Mouse (Mus musculus) neural tube, embryonic 15.5 days (tissue): ENCODE results near the gene Get4. TPM values are rescaled to one million over a fixed set of nuclear protein-coding genes. Genes with fewer than 3 reads are reported as not detected.

Source experiments
- ATAC-seq: fragments of 200-750 bp; cut with Nextera tagmentation; 2 replicates; pipeline ENCODE4 v1.8.0; 2017; ENCODE audit warnings: mild to moderate bottlenecking, moderate TSS enrichment, moderate library complexity; ENCODE audit not compliant: low FRiP score
- H3K27ac ChIP-seq: fragments of 300-500 bp; sonication (generic); replicated peaks from 2 replicates; pipeline ENCODE4 v1.5.1; 2015; ENCODE audit warnings: mild to moderate bottlenecking, inconsistent platforms
- H3K27me3 ChIP-seq: fragments of 300-500 bp; sonication (generic); replicated peaks from 2 replicates; pipeline ENCODE4 v1.6.1; 2015; ENCODE audit warnings: inconsistent platforms
- H3K36me3 ChIP-seq: fragments of 300-500 bp; sonication (generic); 2 replicates; pipeline ENCODE4 v1.6.1; 2015; ENCODE audit warnings: inconsistent platforms
- H3K4me1 ChIP-seq: fragments of 300-500 bp; sonication (generic); 2 replicates; pipeline ENCODE4 v1.6.1; 2015; ENCODE audit warnings: inconsistent platforms
- H3K4me2 ChIP-seq: fragments of 300-500 bp; sonication (generic); 2 replicates; pipeline ENCODE4 v1.6.1; 2015; ENCODE audit warnings: inconsistent platforms, mild to moderate bottlenecking, moderate library complexity
- H3K4me3 ChIP-seq: fragments of 300-500 bp; sonication (generic); replicated peaks from 2 replicates; pipeline ENCODE4 v1.5.1; 2015; ENCODE audit warnings: mild to moderate bottlenecking, inconsistent platforms
- H3K9ac ChIP-seq: fragments of 300-500 bp; sonication (generic); replicated peaks from 2 replicates; pipeline ENCODE4 v1.6.1; 2015; ENCODE audit warnings: mild to moderate bottlenecking, inconsistent platforms
- H3K9me3 ChIP-seq: fragments of 300-500 bp; sonication (generic); replicated peaks from 2 replicates; pipeline ENCODE4 v1.6.1; 2016; ENCODE audit warnings: inconsistent platforms
- WGBS: fragments of 180-500 bp; shearing (Covaris S2); methylation state at CpG from one replicate; pipeline ENCODE4 v1.1.7; 2015; ENCODE audit warnings: mixed read lengths; 5-methylcytosine and 5-hydroxymethylcytosine counted together
- polyA plus RNA-seq: library from polyadenylated mRNA; unstranded; fragments of >200 nt; fragmentation: Nextera tagmentation; extraction: Ambion mirVana; gene quantifications from 2 replicates; pipeline ENCODE4 v1.2.1, GENCODE M21; 2015

Get4 gene
- polyA plus RNA-seq, 1 experiment from 2014 or later = 119 TPM

DNA sequence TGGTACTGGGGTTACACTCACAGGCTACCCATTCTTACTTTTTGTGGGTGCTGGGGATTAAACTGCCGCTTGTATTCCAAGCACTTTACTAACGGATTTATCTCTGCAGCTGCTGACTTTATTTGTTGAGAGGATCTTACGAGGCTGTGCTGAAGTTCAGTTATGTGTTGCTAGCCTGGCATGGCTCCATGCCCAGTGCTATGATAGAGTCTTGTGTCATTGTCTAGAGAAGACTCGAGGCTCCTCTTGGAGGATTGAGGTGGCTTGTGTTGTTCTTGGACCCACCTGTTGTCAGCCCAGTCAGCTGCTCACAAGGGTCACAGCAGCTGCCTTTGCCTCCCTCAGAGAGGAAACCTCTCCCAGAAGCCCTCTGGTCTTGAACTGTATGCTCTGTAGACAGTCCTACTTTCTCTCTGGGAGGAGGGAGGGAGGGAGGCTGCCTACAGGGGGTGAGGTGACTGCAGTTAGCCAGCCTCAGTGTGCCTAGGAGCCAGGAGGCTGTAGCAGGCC, 32.1 kb upstream of the Get4 start:
- peaks cover 63% of the 10 kb centered on the region for H3K36me3 ChIP-seq
- WGBS = 91% methylated on average over 4 of the region's 4 CpGs
- no peak overlapping the region for H3K9ac ChIP-seq
- H3K27me3 ChIP-seq = no peaks in the 10 kb centered on the region
- ATAC-seq = no peak
- H3K4me2 ChIP-seq = no peak overlapping the region
- H3K4me3 ChIP-seq = no peak overlapping the region
- H3K4me1 ChIP-seq = no peaks in the 10 kb centered on the region
- H3K27ac ChIP-seq = no peak overlapping the region
- H3K9me3 ChIP-seq = no peaks in the 10 kb centered on the region

DNA sequence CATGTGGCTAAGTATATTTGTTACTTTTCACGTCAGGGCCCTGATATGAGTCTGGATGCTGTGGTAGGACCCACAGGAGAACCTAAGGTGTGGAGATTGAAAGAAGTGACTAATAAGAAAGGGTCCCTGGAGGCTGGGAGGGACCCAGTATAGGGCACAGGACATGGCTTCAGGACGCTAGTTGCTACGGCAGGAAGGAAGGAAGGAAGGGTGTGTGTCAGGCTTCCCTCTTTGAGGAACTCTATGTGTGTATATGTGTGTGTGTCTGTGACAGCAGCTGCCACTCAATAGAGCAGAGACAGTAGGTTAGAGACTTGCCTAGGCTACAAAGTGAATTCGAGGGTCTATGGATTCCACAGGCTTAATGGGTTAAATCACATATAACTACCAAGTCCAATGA, 31.5 kb upstream of the Get4 start:
- no peaks in the 10 kb centered on the region for H3K4me1 ChIP-seq
- peaks cover 64% of the 10 kb centered on the region for H3K36me3 ChIP-seq
- H3K9me3 ChIP-seq = no peaks in the 10 kb centered on the region
- H3K4me2 ChIP-seq = no peak overlapping the region
- H3K27ac ChIP-seq = no peak overlapping the region
- WGBS = 90% methylated on average over 4 of the region's 4 CpGs
- ATAC-seq = no peak
- H3K27me3 ChIP-seq = no peaks in the 10 kb centered on the region
- no peak overlapping the region for H3K9ac ChIP-seq
- H3K4me3 ChIP-seq = no peak overlapping the region

DNA sequence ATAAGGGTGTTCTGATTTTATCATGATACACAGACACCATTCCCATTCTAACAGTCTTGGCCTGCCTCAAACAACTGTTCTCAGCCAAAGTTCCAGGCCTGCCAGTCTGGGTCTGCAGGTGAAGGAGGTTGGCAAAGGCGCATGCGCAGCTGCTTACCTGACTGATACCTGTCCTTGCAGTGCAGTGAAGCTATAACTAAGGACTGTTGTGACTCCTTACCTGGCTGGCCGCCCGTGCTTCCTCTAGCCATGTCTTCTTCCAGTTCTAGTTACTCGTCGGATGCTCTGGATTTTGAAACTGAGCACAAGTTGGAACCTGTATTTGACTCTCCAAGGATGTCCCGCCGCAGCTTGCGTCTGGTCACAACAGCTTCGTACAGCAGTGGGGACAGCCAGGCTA, 28.8 kb upstream of the Get4 start:
- peaks cover 73% of the 10 kb centered on the region for H3K36me3 ChIP-seq
- H3K27me3 ChIP-seq = no peaks in the 10 kb centered on the region
- no peak overlapping the region for H3K27ac ChIP-seq
- 96% methylated on average over 10 of the region's 10 CpGs for WGBS
- no peak for ATAC-seq
- no peak overlapping the region for H3K4me3 ChIP-seq
- no peaks in the 10 kb centered on the region for H3K9me3 ChIP-seq
- H3K4me2 ChIP-seq = no peak overlapping the region
- no peaks in the 10 kb centered on the region for H3K4me1 ChIP-seq
- H3K9ac ChIP-seq = no peak overlapping the region

DNA sequence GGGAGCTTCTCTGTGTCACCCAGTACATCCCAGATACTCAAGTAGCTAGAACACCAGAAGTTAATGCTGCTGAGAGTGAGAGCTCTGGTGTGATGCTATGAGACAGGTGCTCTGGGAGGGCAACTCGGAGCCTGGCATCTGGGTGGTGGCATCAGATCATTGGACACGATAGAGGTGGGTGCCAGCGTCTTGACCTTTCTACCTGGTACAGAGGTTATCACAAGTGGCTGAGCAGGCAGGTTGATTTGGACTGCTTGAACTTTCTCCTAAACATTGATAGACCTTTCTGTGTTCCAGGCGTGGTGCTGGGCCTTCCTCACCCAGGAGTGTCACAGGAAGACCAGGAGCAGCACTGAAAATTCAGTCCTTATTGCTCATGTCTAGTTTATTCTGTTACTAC, 24.9 kb upstream of the Get4 start:
- Histone ChIP-seq H3K4me3 (no peak overlapping the region), H3K27me3 (no peaks in the 10 kb centered on the region), H3K36me3 (peaks cover 91% of the 10 kb centered on the region), H3K9me3 (no peaks in the 10 kb centered on the region), H3K9ac (no peak overlapping the region), H3K4me1 (no peaks in the 10 kb centered on the region), H3K4me2 (no peak overlapping the region), H3K27ac (no peak overlapping the region)
- ATAC-seq = no peak
- WGBS = 90% methylated on average over 4 of the region's 4 CpGs

DNA sequence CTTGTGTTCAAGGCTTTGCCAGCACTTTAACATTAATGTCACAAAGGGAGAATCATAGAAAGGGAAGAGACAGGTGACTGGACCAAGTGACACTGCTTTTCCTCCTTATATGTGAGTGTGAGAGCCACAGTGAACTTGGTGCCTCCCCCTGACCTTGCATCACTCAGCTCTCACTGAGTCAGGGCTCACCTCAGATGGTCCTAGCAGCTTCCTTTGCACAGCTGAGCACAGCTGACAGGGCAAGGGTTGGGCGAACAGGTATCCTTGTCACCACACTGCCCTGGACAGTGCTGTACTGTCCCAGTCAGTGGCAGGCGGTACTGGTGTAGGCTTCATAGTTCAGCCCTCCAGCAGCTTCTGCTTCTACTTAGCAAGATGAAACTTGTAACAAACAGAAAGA, 24.5 kb upstream of the Get4 start:
- no peak overlapping the region for H3K4me2 ChIP-seq
- no peaks in the 10 kb centered on the region for H3K4me1 ChIP-seq
- no peaks in the 10 kb centered on the region for H3K9me3 ChIP-seq
- no peak overlapping the region for H3K9ac ChIP-seq
- no peak for ATAC-seq
- WGBS = 98% methylated on average over 2 of the region's 2 CpGs
- H3K27me3 ChIP-seq = no peaks in the 10 kb centered on the region
- peaks cover 92% of the 10 kb centered on the region for H3K36me3 ChIP-seq
- H3K4me3 ChIP-seq = no peak overlapping the region
- no peak overlapping the region for H3K27ac ChIP-seq

DNA sequence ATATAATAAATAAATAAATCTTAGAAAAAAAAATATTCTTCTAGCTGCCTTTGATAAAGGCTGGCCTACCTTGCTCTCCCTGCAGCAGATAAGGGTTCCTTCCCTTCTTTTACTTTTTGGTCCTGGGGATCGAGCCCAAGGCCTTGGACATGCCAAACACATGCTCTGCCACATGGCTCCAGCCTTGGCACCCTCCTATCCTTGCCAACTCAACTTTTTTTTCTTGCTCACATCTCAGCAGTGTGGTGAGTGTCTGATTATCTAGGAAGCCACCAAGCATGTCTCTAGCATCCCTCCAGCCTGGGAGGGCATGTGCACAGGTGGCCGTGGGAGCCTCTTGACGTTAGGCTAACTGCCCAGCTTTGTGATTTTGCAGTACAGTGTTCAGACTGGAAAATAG, 23.8 kb upstream of the Get4 start:
- WGBS = 96% methylated on average over 3 of the region's 3 CpGs
- no peaks in the 10 kb centered on the region for H3K9me3 ChIP-seq
- H3K36me3 ChIP-seq = peaks cover 94% of the 10 kb centered on the region
- H3K27ac ChIP-seq = no peak overlapping the region
- no peaks in the 10 kb centered on the region for H3K4me1 ChIP-seq
- ATAC-seq = no peak
- H3K4me2 ChIP-seq = no peak overlapping the region
- H3K9ac ChIP-seq = no peak overlapping the region
- H3K27me3 ChIP-seq = no peaks in the 10 kb centered on the region
- no peak overlapping the region for H3K4me3 ChIP-seq

DNA sequence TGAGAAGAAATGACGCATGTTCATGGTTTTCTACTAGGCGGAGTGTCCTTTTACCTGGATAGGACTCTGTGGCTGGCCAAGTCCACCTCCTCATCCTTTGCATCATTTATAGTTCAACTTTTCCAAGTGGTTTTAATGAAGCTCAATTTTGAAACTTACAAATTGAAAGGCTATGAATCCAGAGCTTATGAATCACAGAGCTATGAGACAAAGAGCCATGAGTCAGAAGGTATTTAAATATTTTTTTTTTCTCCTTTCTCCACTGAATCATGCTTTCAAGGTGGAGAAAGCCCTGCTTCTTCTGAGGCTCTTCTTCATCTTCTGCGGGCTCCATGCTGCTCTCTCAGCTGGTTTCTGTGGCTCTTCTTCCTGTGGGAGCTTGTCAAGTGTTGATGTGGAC, 22.4 kb upstream of the Get4 start:
- Histone ChIP-seq H3K9ac (no peak overlapping the region), H3K36me3 (peaks cover 94% of the 10 kb centered on the region), H3K27ac (no peak overlapping the region), H3K4me3 (no peak overlapping the region), H3K4me2 (no peak overlapping the region), H3K27me3 (no peaks in the 10 kb centered on the region), H3K4me1 (no peaks in the 10 kb centered on the region), H3K9me3 (no peaks in the 10 kb centered on the region)
- WGBS = 96% methylated on average over 3 of the region's 3 CpGs
- ATAC-seq = no peak

DNA sequence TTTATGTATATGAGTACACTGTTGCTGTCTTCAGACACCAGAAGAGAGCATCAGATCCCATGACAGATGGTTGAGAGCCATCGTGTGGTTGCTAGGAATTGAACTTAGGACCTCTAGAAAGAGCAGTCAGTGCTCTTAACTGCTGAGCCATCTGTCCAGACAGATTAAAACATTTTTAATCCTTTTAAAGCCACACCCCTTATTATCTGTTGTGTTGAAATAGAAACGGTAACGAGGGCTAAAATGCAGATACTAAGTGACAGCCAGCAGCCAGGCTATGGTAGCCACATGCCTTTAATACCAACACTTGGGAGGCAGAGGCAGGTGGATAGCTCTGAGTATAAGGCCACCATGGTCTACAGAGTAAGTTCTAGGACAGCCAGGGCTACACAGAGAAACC, 20.0 kb upstream of the Get4 start:
- no peak overlapping the region for H3K4me2 ChIP-seq
- 90% methylated on average over 3 of the region's 3 CpGs for WGBS
- no peak overlapping the region for H3K4me3 ChIP-seq
- H3K27me3 ChIP-seq = no peaks in the 10 kb centered on the region
- H3K9ac ChIP-seq = no peak overlapping the region
- H3K9me3 ChIP-seq = no peaks in the 10 kb centered on the region
- no peak for ATAC-seq
- H3K4me1 ChIP-seq = no peaks in the 10 kb centered on the region
- peaks cover 95% of the 10 kb centered on the region for H3K36me3 ChIP-seq
- H3K27ac ChIP-seq = no peak overlapping the region

DNA sequence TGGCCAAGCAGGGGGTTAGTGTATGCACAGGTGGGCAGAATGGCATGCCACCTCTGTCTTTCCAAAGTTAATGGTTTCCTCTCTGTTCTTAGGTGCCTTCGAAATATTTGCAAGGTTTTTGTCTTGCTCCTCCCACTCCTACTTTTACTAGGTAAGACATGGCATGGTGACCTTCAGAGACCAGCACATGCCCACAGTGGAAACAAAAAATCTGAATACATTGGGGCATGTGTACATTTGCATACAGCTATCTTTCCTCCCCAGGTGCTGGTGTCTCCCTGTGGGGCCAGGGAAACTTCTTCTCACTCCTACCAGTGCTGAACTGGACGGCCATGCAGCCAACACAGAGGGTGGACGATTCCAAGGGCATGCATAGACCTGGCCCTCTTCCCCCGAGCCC, 17.7 kb upstream of the Get4 start:
- H3K27ac ChIP-seq = no peak overlapping the region
- no peak for ATAC-seq
- H3K9ac ChIP-seq = no peak overlapping the region
- no peak overlapping the region for H3K4me3 ChIP-seq
- H3K4me1 ChIP-seq = no peaks in the 10 kb centered on the region
- 97% methylated on average over 4 of the region's 4 CpGs for WGBS
- H3K9me3 ChIP-seq = no peaks in the 10 kb centered on the region
- H3K4me2 ChIP-seq = no peak overlapping the region
- H3K27me3 ChIP-seq = no peaks in the 10 kb centered on the region
- peaks cover 96% of the 10 kb centered on the region for H3K36me3 ChIP-seq

DNA sequence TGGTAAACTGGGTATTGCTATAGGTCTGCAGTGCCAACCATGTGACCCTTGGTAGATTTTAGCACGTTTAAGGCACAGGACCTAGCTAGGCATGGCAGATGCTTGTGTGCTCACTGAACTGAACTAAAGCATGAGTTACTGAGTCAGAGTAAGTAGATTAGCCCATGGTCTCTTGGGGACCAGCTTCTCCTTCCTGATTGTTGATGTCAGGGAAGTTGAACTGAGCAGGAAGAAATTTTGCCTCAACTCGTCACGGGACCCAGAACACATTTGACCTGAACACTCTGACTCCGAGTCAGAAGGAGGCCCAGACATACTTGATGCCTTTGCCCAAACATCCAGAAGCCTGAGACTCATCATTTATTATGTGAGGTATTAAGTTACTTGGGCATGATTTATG, 14.7 kb upstream of the Get4 start:
- Histone ChIP-seq H3K4me1 (no peaks in the 10 kb centered on the region), H3K4me2 (no peak overlapping the region), H3K36me3 (peaks cover 98% of the 10 kb centered on the region), H3K9me3 (no peaks in the 10 kb centered on the region), H3K27ac (no peak overlapping the region), H3K27me3 (no peaks in the 10 kb centered on the region), H3K9ac (no peak overlapping the region), H3K4me3 (no peak overlapping the region)
- ATAC-seq = no peak
- 95% methylated on average over 4 of the region's 4 CpGs for WGBS

DNA sequence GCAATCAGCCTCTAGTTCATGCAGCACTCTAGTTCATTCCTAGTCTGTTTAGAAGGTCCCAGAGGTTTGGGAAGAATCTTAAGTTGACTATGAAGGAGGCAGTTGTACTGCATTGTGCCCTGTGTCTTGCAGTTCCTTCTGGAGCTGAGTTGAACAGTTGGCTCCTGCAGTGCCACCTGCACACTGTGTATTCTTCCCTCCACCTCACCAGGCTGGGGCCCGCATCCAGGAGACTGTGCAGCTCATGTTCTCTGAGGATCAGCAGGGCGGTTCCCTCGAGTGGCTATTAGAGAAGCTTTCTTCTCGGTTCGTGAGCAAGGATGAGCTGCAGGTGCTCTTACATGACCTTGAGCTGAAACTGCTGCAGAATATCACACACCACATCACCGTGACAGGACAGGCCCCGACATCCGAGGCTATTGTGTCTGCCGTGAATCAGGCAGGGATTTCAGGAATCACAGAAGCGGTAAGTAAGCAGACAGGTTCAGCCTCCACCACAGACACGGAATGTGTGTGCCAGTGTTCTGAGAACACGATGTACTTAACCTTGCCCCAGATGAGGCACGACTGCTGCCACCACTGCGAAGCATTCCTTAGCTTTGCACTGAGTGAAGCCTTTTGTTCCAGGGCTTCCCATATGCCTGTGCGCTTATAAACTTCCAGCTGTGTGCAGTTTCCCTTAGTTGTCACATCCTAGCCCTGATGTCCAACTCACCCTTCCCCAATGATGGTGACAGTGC, 10.9 kb upstream of the Get4 start:
- peaks cover 99% of the 10 kb centered on the region for H3K36me3 ChIP-seq
- H3K4me1 ChIP-seq = no peaks in the 10 kb centered on the region
- no peaks in the 10 kb centered on the region for H3K9me3 ChIP-seq
- WGBS = 90% methylated on average over 15 of the region's 15 CpGs
- no peak for ATAC-seq
- H3K4me3 ChIP-seq = no peak overlapping the region
- H3K4me2 ChIP-seq = no peak overlapping the region
- no peak overlapping the region for H3K27ac ChIP-seq
- no peak overlapping the region for H3K9ac ChIP-seq
- H3K27me3 ChIP-seq = no peaks in the 10 kb centered on the region

DNA sequence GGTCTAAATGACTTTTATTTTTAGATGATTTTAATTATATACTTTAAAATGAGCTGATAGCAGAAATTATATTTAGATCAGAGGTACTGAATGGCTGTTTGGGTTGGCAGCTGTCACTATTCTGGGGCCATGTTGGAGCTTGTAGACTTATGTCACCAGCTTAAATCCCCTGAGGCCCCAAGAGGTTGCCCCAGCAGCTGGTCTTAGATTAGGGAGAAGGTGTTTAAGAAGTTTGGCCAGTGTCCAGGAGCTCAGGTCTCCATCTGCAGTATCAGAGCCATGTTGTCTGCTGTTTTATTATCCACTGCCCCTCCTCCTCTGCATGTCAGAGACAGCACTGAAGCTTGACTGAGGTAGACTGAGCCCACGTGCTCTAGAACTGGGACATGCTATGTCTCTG, 8.7 kb upstream of the Get4 start:
- Histone ChIP-seq H3K27me3 (no peaks in the 10 kb centered on the region), H3K36me3 (peaks cover 99% of the 10 kb centered on the region), H3K27ac (no peak overlapping the region), H3K4me1 (no peaks in the 10 kb centered on the region), H3K9ac (no peak overlapping the region), H3K4me2 (no peak overlapping the region), H3K9me3 (no peaks in the 10 kb centered on the region), H3K4me3 (no peak overlapping the region)
- ATAC-seq = no peak
- 58% methylated on average over 1 of the region's 1 CpGs for WGBS
